Mouse (Mus musculus) liver, postnatal 0 days (tissue): ENCODE data around the gene Pkm. TPM values are rescaled to one million over a fixed set of nuclear protein-coding genes. Genes with fewer than 3 reads are reported as not detected.
A peak's percentile ranks its signal among the peaks of the same experiment; 100 is the strongest.

Experiments
- ATAC-seq: fragments of 200-750 bp; cut with Nextera tagmentation; 2 replicates; pipeline ENCODE4 v1.8.0; 2017; ENCODE audit warnings: mild to moderate bottlenecking, moderate library complexity
- DNase-seq: peaks from one replicate; pipeline ENCODE4 v3.0.0-alpha.2; 2016
- H3K27ac ChIP-seq: fragments of 300-500 bp; sonication (generic); 2 replicates; pipeline ENCODE4 v1.5.1; 2014; ENCODE audit warnings: antibody characterized with exemption, moderate library complexity, mild to moderate bottlenecking, low read depth
- H3K27me3 ChIP-seq: fragments of 300-500 bp; sonication (generic); 2 replicates; pipeline ENCODE4 v1.6.1; 2014; ENCODE audit warnings: low read length, control low read depth, mixed read lengths; ENCODE audit not compliant: insufficient read depth
- H3K36me3 ChIP-seq: fragments of 300-500 bp; sonication (generic); replicated peaks from 2 replicates; pipeline ENCODE4 v1.6.1; 2014; ENCODE audit warnings: mild to moderate bottlenecking, control low read depth, low read length, moderate library complexity, mixed read lengths; ENCODE audit not compliant: insufficient read depth
- H3K4me1 ChIP-seq: fragments of 300-500 bp; sonication (generic); 2 replicates; pipeline ENCODE4 v1.6.1; 2014; ENCODE audit warnings: antibody characterized with exemption, mild to moderate bottlenecking, control low read depth; ENCODE audit not compliant: insufficient read depth
- H3K4me2 ChIP-seq: fragments of 300-500 bp; sonication (generic); 2 replicates; pipeline ENCODE4 v1.6.1; 2014; ENCODE audit warnings: low read depth, mild to moderate bottlenecking, low read length, moderate library complexity, mixed read lengths
- H3K4me3 ChIP-seq: fragments of 300-500 bp; sonication (generic); 2 replicates; pipeline ENCODE4 v1.5.1; 2014; ENCODE audit warnings: low read depth, low read length
- H3K9ac ChIP-seq: fragments of 300-500 bp; sonication (generic); replicated peaks from 2 replicates; pipeline ENCODE4 v1.6.1; 2014; ENCODE audit warnings: mild to moderate bottlenecking, moderate library complexity
- H3K9me3 ChIP-seq: fragments of 300-500 bp; sonication (generic); 2 replicates; pipeline ENCODE4 v1.6.1; 2016; ENCODE audit warnings: mild to moderate bottlenecking, control low read depth, low read length, mixed read lengths
- CTCF ChIP-seq: sonication (generic); IDR thresholded peaks from 2 replicates; pipeline ENCODE4 v1.5.1; 2016; ENCODE audit warnings: antibody characterized with exemption, low read depth
- EP300 ChIP-seq: IDR thresholded peaks from 2 replicates; pipeline ENCODE4 v1.6.1; 2016; ENCODE audit warnings: antibody characterized with exemption, low read depth, mild to moderate bottlenecking
- WGBS: fragments of 180-500 bp; shearing (Covaris S2); extraction: QIAGEN DNeasy Blood & Tissue Kit; methylation state at CpG from one replicate; pipeline ENCODE4 v1.1.7; 2014; ENCODE audit not compliant: insufficient replicate concordance; 5-methylcytosine and 5-hydroxymethylcytosine counted together
- polyA plus RNA-seq: library from polyadenylated mRNA; unstranded; fragments of >200 nt; fragmentation: Nextera tagmentation; extraction: Ambion mirVana; gene quantifications from 2 replicates; pipeline ENCODE4 v1.2.1, GENCODE M21; 2015

Gene Pkm
- polyA plus RNA-seq, 1 experiment from 2014 or later: 117 TPM

DNA sequence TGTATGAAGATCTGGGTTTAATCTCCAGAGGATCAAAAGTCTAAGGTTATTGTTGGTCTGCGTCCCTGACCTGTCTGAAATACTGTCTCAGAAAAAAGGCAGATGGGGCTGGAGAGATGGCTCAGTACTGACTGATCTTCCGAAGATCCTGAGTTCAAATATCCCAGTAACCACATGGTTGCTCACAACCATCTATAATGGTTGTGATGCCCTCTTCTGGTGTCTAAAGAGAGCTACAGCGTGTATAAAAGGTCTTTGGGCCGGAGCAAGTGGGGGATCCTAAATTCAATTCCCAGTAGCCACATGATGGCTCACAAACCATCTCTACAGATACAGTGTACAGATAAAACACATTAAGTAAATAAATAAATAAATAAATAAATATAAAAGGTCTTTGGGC is 13.0 kb downstream of the Pkm start:
- Histone ChIP-seq H3K9ac (no peak overlapping the region), H3K27me3 (peaks cover 78% of the 10 kb centered on the region), H3K9me3 (no peaks in the 10 kb centered on the region), H3K27ac (no peak overlapping the region), H3K4me1 (0 out of 2 replicates have a peak, but pooled peaks cover 2% of the 10 kb centered on the region), H3K4me3 (no peak overlapping the region), H3K36me3 (peaks cover 42% of the 10 kb centered on the region), H3K4me2 (no peak overlapping the region)
- TF ChIP-seq EP300 (no peak), CTCF (peak; percentile 52)
- ATAC-seq: no peak
- DNase-seq: peak; percentile 4
- 67% methylated on average over 4 of the region's 4 CpGs for WGBS

GRCm38 (mm10) chr9:59672195-59672894 is 16.2 kb downstream of the Pkm start:
- TF ChIP-seq CTCF: no peak
- peak; percentile 75 for TF ChIP-seq EP300
- Histone ChIP-seq H3K36me3 (peaks cover 51% of the 10 kb centered on the region), H3K4me1 (0 out of 2 replicates have a peak, but pooled peaks cover 2% of the 10 kb centered on the region), H3K4me2 (no peak overlapping the region), H3K9me3 (no peaks in the 10 kb centered on the region), H3K9ac (no peak overlapping the region), H3K27ac (no peak overlapping the region), H3K4me3 (no peak overlapping the region), H3K27me3 (peaks cover 72% of the 10 kb centered on the region)
- 74% methylated on average over 12 of the region's 12 CpGs for WGBS
- no peak for DNase-seq
- ATAC-seq: peak; percentile 75

GRCm38 (mm10) chr9:59673427-59673826 is 17.3 kb downstream of the Pkm start:
- DNase-seq (no peak), ATAC-seq (no peak)
- H3K4me3 ChIP-seq: no peak overlapping the region
- WGBS: 66% methylated on average over 2 of the region's 2 CpGs
- peaks cover 70% of the 10 kb centered on the region for H3K27me3 ChIP-seq
- H3K4me1 ChIP-seq: no peaks in the 10 kb centered on the region
- H3K9me3 ChIP-seq: no peaks in the 10 kb centered on the region
- H3K36me3 ChIP-seq: peaks cover 49% of the 10 kb centered on the region
- TF ChIP-seq EP300: no peak
- H3K9ac ChIP-seq: no peak overlapping the region
- no peak overlapping the region for H3K4me2 ChIP-seq
- no peak overlapping the region for H3K27ac ChIP-seq

- Histone ChIP-seq H3K36me3 (peaks cover 44% of the 10 kb centered on the region), H3K27me3 (peaks cover 70% of the 10 kb centered on the region), H3K9ac (no peak overlapping the region), H3K27ac (no peak overlapping the region), H3K4me3 (no peak overlapping the region), H3K4me2 (no peak overlapping the region), H3K4me1 (peaks cover 8% of the 10 kb centered on the region), H3K9me3 (no peaks in the 10 kb centered on the region)
- DNase-seq: no peak
- no peak for ATAC-seq
- TF ChIP-seq EP300 (no peak), CTCF (no peak)
- WGBS: 91% methylated on average over 14 of the region's 14 CpGs
Measured at GRCm38 (mm10) chr9:59675598-59675997, 19.4 kb downstream of the Pkm start.

DNA sequence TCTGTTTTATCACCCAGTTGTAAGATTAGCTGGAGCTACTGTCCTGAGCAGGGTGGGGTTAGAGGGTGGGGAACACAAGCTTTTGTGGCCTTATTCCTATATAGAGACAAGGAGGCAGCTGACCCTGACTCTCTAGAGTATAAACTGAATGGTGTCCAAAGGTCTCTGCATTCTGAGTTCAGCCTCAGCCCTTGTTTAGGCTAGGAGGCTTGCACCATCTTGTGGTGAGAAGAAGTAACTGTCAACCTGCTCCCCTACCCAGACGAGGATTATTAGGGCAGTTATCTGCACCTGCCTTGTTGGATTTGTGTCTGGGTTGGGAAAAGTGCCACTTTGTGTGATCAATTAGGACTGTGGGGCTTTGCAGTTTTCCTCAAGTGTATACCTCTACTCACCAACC is 22.1 kb downstream of the Pkm start:
- WGBS: 12% methylated on average over 1 of the region's 1 CpGs
- H3K4me1 ChIP-seq: peaks cover 8% of the 10 kb centered on the region
- no peak overlapping the region for H3K4me3 ChIP-seq
- H3K36me3 ChIP-seq: peaks cover 26% of the 10 kb centered on the region
- H3K9ac ChIP-seq: no peak overlapping the region
- H3K4me2 ChIP-seq: no peak overlapping the region
- ATAC-seq (peak; percentile 82), DNase-seq (peak; percentile 27)
- no peak overlapping the region for H3K27ac ChIP-seq
- TF ChIP-seq CTCF (peak; percentile 85), EP300 (no peak)
- peaks cover 71% of the 10 kb centered on the region for H3K27me3 ChIP-seq
- no peaks in the 10 kb centered on the region for H3K9me3 ChIP-seq

DNA sequence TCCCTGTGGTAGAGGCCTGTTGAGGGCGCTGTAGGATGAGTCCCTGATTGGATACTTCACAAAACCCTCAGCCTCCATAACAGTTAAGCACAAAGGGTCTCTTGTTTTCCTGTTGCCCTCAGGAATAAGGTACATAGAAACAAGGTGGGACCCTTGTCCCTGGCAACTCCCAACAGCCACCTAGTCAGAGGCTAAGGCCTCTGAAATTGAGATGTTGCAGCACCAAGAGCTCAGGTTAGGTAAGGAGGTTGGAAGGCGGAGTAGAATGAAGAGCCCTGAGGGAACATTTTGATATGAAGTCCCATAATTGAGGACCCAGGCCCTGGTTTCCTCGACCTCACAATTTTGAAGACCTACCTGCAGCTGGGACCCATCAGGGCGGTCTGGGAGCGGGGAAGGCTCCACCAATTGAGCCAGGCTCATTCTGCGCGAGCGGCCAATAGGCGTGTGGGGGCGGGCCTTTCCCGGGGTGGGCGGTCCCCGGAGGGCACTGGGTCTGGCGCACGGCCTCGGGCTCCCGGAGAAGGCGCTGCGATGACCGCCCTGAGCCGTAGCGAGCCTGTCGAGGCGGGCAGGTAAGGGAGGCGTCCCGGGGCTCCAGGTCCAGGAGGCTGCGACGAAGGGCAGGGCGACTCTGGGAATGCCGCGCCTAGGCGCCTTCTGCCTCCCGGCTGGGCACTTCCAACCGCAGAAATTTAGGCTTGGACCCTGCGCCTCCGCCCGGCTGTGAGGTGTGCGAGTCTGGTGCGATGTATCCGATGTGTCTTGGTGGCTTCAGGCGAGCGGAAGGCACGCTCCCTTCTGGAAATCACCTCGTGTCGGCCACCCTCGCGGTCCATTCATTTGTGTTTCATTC is 23.7 kb downstream of the Pkm start, which contains the start of gene Gramd2:
Gene Gramd2, plus strand, starts transcription at position 467 of the 856 bp plus-strand sequence.
- H3K36me3 ChIP-seq: peaks cover 21% of the 10 kb centered on the region
- no peak for TF ChIP-seq EP300
- TF ChIP-seq CTCF: no peak
- ATAC-seq (peak; percentile 74), DNase-seq (peak; percentile 81)
- no peaks in the 10 kb centered on the region for H3K9me3 ChIP-seq
- 0 out of 2 replicates have a peak within 1 kb of the TSS, but pooled peaks have one; percentile 11 for H3K9ac ChIP-seq
- peaks cover 8% of the 10 kb centered on the region for H3K4me1 ChIP-seq
- peak within 1 kb of the TSS; percentile 41 for H3K4me3 ChIP-seq
- peak within 1 kb of the TSS; percentile 72 for H3K4me2 ChIP-seq
- H3K27me3 ChIP-seq: peaks cover 59% of the 10 kb centered on the region
- WGBS: 6% methylated on average over 38 of the region's 47 CpGs
- no peak within 1 kb of the TSS for H3K27ac ChIP-seq
